17 mouse cellular contexts compared by ENCODE assay signal in genomic region chr13:97594851-97595250, GRCm38 (mm10).
DNase-seq lines count a peak whose midpoint lies in the region; ATAC-seq and TF ChIP-seq lines count a peak whose summit lies in the region.
"Had no signal": no experiment of that assay in that cellular context is flagged by ENCODE, and none has a peak within 500 bp of the region (broad histone marks: within the 10 kb centered on the region; RNA-seq: fewer than 3 reads in every experiment).

No protein-coding gene starts in this region.

- no peaks in the 10 kb centered on the region for H3K79me2 ChIP-seq in myocyte (ENCODE audit: control insufficient read depth, insufficient read depth)

- WGBS in heart, embryonic 10.5 days = 81% methylated on average over 4 of the region's 4 CpGs

- H3ac ChIP-seq in myocyte (ENCODE audit: control insufficient read depth, insufficient read length) = no peak overlapping the region

- DNase-seq in adrenal gland, postnatal 14 days = peak; percentile 12
- no peak for DNase-seq in adrenal gland, adult 18-20 months (ENCODE audit: low spot score in 2 of 2)
- DNase-seq in heart, postnatal 25 days (ENCODE audit: low spot score) = peak; percentile 61
- no peak for DNase-seq in heart, embryonic 10.5 days (ENCODE audit: low spot score)
- DNase-seq in gonadal fat pad, adult 2 months (ENCODE audit: low read depth) = peak; percentile 42
- DNase-seq: B cell, adult 2 months; liver; liver, postnatal 0 days; right cerebral cortex, adult 18-20 months; thymus, adult 18-20 months had no signal

- no peak for ATAC-seq in megakaryocyte-erythroid progenitor cell, adult 5-6 weeks (replicated peaks; ENCODE audit: low FRiP score, low TSS enrichment, poor library complexity, severe bottlenecking)
- ATAC-seq: forebrain, embryonic 13.5 days; inflammation-experienced regulatory T-cells, adult 6 months; liver, postnatal 0 days; midbrain, embryonic 16.5 days had no signal

- H3K4me1 ChIP-seq in heart, embryonic 10.5 days = peaks cover 6% of the 10 kb centered on the region; the same call in 1 of the 2 replicates
- H3K4me1 ChIP-seq: forebrain, embryonic 13.5 days; megakaryocyte, embryonic 14.5 days had no signal

- H3K27me3 ChIP-seq in heart, embryonic 10.5 days (ENCODE audit: insufficient read depth, poor library complexity, severe bottlenecking) = no peaks in the 10 kb centered on the region
- H3K27me3 ChIP-seq in myocyte (ENCODE audit: control insufficient read depth, insufficient read depth, insufficient read length) = no peaks in the 10 kb centered on the region
- H3K27me3 ChIP-seq: forebrain, embryonic 13.5 days had no signal

- H3K36me3 ChIP-seq in heart, embryonic 10.5 days = no peaks in the 10 kb centered on the region
- no peaks in the 10 kb centered on the region for H3K36me3 ChIP-seq in myocyte (ENCODE audit: control insufficient read depth, insufficient read depth)
- H3K36me3 ChIP-seq: hindbrain, embryonic 12.5 days had no signal

- no peak for TF ChIP-seq POLR2A in myocyte (IDR thresholded peaks at IDR 0.05; ENCODE audit: insufficient read length, low read depth)

- H3K9me3 ChIP-seq in heart, embryonic 10.5 days = no peaks in the 10 kb centered on the region
- H3K9me3 ChIP-seq: hindbrain, embryonic 12.5 days had no signal

- H3K4me3 ChIP-seq in heart, embryonic 10.5 days = no peak overlapping the region
- H3K4me3 ChIP-seq in myocyte = no peak overlapping the region
- H3K4me3 ChIP-seq: forebrain, embryonic 13.5 days; hindbrain, embryonic 12.5 days; megakaryocyte, embryonic 14.5 days had no signal

- H3K27ac ChIP-seq in heart, embryonic 10.5 days = no peak overlapping the region
- H3K27ac ChIP-seq: forebrain, embryonic 13.5 days; hindbrain, embryonic 12.5 days had no signal

- H3K4me2 ChIP-seq in myocyte (ENCODE audit: low read depth) = no peak overlapping the region
- H3K4me2 ChIP-seq: forebrain, embryonic 13.5 days; hindbrain, embryonic 12.5 days had no signal

- intact Hi-C loops in heart, postnatal 25 days (cut with DNase I) = no loop called here

TF ChIP-seq in myocyte, 11 proteins besides CTCF, POLR2A, EP300 and RAD21:
- TF ChIP-seq SRF (IDR thresholded peaks at IDR 0.05; ENCODE audit: control insufficient read depth, insufficient read length, low read depth) (no peak), TCF3 (IDR thresholded peaks at IDR 0.05; ENCODE audit: insufficient read length, low read depth) (no peak), CEBPB (IDR thresholded peaks at IDR 0.05; ENCODE audit: insufficient read depth, poor library complexity, severe bottlenecking) (0 out of 2 replicates have a peak, but pooled peaks have one; percentile 44), MYOG (IDR thresholded peaks at IDR 0.05; ENCODE audit: control insufficient read depth in 1 of 3, insufficient read depth in 1 of 3, insufficient read length in 2 of 3, low read depth in 2 of 3) (no peak), MAX (IDR thresholded peaks at IDR 0.05; ENCODE audit: low read depth) (no peak), TCF12 (IDR thresholded peaks at IDR 0.05; ENCODE audit: insufficient read depth, poor library complexity, severe bottlenecking) (no peak)
TF ChIP-seq in myocyte: peak in this region for 1.

Comparison
In these comparisons a context has a peak if more than half of its experiments do, and no peak if none do; other contexts are left out.
1. DNase-seq: peak in adrenal gland, postnatal 14 days (single experiment), heart, postnatal 25 days (single experiment) and gonadal fat pad, adult 2 months (single experiment); none in adrenal gland, adult 18-20 months (0 of 2) and heart, embryonic 10.5 days (single experiment).